Comparison of ENCODE assay signal across 8 mouse cellular contexts in the genomic region with DNA sequence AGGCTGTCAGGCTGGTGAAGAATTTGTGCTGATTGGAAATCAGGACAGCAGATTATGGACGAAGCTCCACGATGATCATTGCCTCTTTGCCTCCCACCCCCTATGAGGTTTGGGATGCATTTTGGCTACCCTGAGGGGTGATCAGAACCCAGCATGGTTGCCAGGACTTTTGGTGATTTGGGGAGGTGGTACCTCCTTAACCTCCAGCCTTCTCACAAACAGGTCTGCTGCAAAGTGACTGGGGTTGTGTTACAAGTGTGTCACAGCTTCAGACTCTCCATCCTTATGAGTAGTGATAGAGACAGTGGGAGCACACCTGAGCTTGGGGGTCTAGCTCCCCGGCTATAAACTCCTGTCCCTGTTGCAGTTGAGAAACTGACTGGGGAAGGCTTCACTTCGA. TPM values are rescaled to one million over a fixed set of nuclear protein-coding genes. Genes with fewer than 3 reads are reported as not detected.
DNase-seq lines count a peak whose midpoint lies in the region; ATAC-seq and TF ChIP-seq lines count a peak whose summit lies in the region.

No protein-coding gene starts in this region.

- intact Hi-C loops in gastrocnemius, postnatal 36 days (cut with DNase I), result no loop called here

- H3K4me2 ChIP-seq in lung, embryonic 15.5 days, result peak overlapping the region; percentile 89
- peak overlapping the region; percentile 89 for H3K4me2 ChIP-seq in forebrain, embryonic 12.5 days
- peak overlapping the region; percentile 61 for H3K4me2 ChIP-seq in limb, embryonic 11.5 days (ENCODE audit: low read depth, severe bottlenecking)

- peak overlapping the region; percentile 98 for H3K9ac ChIP-seq in lung, embryonic 15.5 days
- peak overlapping the region; percentile 93 for H3K9ac ChIP-seq in forebrain, embryonic 12.5 days
- peak overlapping the region; percentile 95; the same call in 1 of the 2 replicates for H3K9ac ChIP-seq in limb, embryonic 11.5 days (ENCODE audit: low read length)

- no peak for TF ChIP-seq CTCF in olfactory bulb, adult 2 months (IDR thresholded peaks at IDR 0.05; ENCODE audit: insufficient read depth, low read depth, low read length)

- no peaks in the 10 kb centered on the region for H3K9me3 ChIP-seq in lung, embryonic 15.5 days
- H3K9me3 ChIP-seq in forebrain, embryonic 12.5 days, result no peaks in the 10 kb centered on the region
- no peaks in the 10 kb centered on the region for H3K9me3 ChIP-seq in limb, embryonic 11.5 days (ENCODE audit: control insufficient read depth, low read length)

- H3K27me3 ChIP-seq in lung, embryonic 15.5 days, result no peaks in the 10 kb centered on the region
- H3K27me3 ChIP-seq in forebrain, embryonic 12.5 days, result peaks cover 28% of the 10 kb centered on the region
- H3K27me3 ChIP-seq in limb, embryonic 11.5 days (ENCODE audit: control insufficient read depth, insufficient read depth, low read length), result no peaks in the 10 kb centered on the region

- no peaks in the 10 kb centered on the region for H3K36me3 ChIP-seq in lung, embryonic 15.5 days
- no peaks in the 10 kb centered on the region for H3K36me3 ChIP-seq in forebrain, embryonic 12.5 days (replicated peaks)
- H3K36me3 ChIP-seq in limb, embryonic 11.5 days (ENCODE audit: control insufficient read depth, insufficient read depth, low read length), result no peaks in the 10 kb centered on the region

- peak overlapping the region; percentile 93 for H3K4me3 ChIP-seq in lung, embryonic 15.5 days
- H3K4me3 ChIP-seq in forebrain, embryonic 12.5 days (replicated peaks), result peak overlapping the region; percentile 92
- peak overlapping the region; percentile 90 for H3K4me3 ChIP-seq in limb, embryonic 11.5 days (ENCODE audit: low read depth, low read length)
- peak overlapping the region; percentile 54 for H3K4me3 ChIP-seq in olfactory bulb, adult 2 months (ENCODE audit: insufficient read depth, low read depth, low read length)

- no peak for DNase-seq in lung, adult 18-20 months
- DNase-seq in limb, embryonic 11.5 days (ENCODE audit: low spot score), result no peak
- no peak for DNase-seq in cerebellum, adult 9-11 months
- no peak for DNase-seq in thymus, postnatal 10 days (ENCODE audit: low spot score in 2 of 2)
- no peak for DNase-seq in gastrocnemius, postnatal 36 days

- ATAC-seq in lung, embryonic 15.5 days (ENCODE audit: borderline replicate concordance, extremely low read depth, low FRiP score, low TSS enrichment), result no peak
- ATAC-seq in forebrain, embryonic 12.5 days (ENCODE audit: low FRiP score), result no peak
- ATAC-seq in limb, embryonic 11.5 days (ENCODE audit: insufficient number of reproducible peaks, low FRiP score, low TSS enrichment, low read depth), result no peak

- TF ChIP-seq POLR2A in olfactory bulb, adult 2 months (IDR thresholded peaks at IDR 0.05; ENCODE audit: insufficient read depth, low read depth, low read length), result no peak

- 26% methylated on average over 4 of the region's 4 CpGs for WGBS in lung, embryonic 15.5 days
- WGBS in forebrain, embryonic 12.5 days, result 23% methylated on average over 4 of the region's 4 CpGs
- 37% methylated on average over 4 of the region's 4 CpGs for WGBS in limb, embryonic 11.5 days
- 57% methylated on average over 4 of the region's 4 CpGs for WGBS in olfactory bulb, adult 2 months

- peaks cover 71% of the 10 kb centered on the region for H3K4me1 ChIP-seq in lung, embryonic 15.5 days
- H3K4me1 ChIP-seq in forebrain, embryonic 12.5 days, result peaks cover 59% of the 10 kb centered on the region
- peaks cover 39% of the 10 kb centered on the region for H3K4me1 ChIP-seq in limb, embryonic 11.5 days (ENCODE audit: control insufficient read depth, insufficient read depth, low read length)
- peaks cover 46% of the 10 kb centered on the region for H3K4me1 ChIP-seq in olfactory bulb, adult 2 months (ENCODE audit: control insufficient read depth, insufficient read depth, low read length)

- peak overlapping the region; percentile 98 for H3K27ac ChIP-seq in lung, embryonic 15.5 days
- H3K27ac ChIP-seq in forebrain, embryonic 12.5 days, result no peak overlapping the region
- H3K27ac ChIP-seq in limb, embryonic 11.5 days (replicated peaks; ENCODE audit: low read depth, low read length), result no peak overlapping the region
- H3K27ac ChIP-seq in olfactory bulb, adult 2 months (ENCODE audit: insufficient read depth, low read depth, low read length), result no peak overlapping the region

RNA-seq across cellular contexts. Expression of a gene that starts 2.1 kb away (rescaled TPM):
- polyA plus RNA-seq in lung, embryonic 15.5 days (2015; fragmentation: Nextera tagmentation; extraction: Ambion mirVana), result 12.6 and 13.5 TPM in 2 replicates
- polyA plus RNA-seq in forebrain, embryonic 12.5 days (2016; fragmentation: Nextera tagmentation; extraction: Ambion mirVana), result 6.7 and 7.8 TPM in 2 replicates
- polyA plus RNA-seq in limb, embryonic 11.5 days (2014; fragmentation: Nextera tagmentation; extraction: Ambion mirVana), result 8.7 TPM in 2 replicates
- not detected in 2 replicates for polyA plus RNA-seq in olfactory bulb, adult 2 months (2012; ENCODE audit: insufficient read depth, insufficient read length, low replicate concordance, missing spikeins)
- total RNA-seq in gastrocnemius, postnatal 36 days (2021), result 100 to 1,000 TPM in 1 of 2 experiments, 10 to 100 TPM in 1; 95.6 to 103 TPM
